Comparison of ENCODE assay signal across 8 mouse cellular contexts in the genomic region with DNA sequence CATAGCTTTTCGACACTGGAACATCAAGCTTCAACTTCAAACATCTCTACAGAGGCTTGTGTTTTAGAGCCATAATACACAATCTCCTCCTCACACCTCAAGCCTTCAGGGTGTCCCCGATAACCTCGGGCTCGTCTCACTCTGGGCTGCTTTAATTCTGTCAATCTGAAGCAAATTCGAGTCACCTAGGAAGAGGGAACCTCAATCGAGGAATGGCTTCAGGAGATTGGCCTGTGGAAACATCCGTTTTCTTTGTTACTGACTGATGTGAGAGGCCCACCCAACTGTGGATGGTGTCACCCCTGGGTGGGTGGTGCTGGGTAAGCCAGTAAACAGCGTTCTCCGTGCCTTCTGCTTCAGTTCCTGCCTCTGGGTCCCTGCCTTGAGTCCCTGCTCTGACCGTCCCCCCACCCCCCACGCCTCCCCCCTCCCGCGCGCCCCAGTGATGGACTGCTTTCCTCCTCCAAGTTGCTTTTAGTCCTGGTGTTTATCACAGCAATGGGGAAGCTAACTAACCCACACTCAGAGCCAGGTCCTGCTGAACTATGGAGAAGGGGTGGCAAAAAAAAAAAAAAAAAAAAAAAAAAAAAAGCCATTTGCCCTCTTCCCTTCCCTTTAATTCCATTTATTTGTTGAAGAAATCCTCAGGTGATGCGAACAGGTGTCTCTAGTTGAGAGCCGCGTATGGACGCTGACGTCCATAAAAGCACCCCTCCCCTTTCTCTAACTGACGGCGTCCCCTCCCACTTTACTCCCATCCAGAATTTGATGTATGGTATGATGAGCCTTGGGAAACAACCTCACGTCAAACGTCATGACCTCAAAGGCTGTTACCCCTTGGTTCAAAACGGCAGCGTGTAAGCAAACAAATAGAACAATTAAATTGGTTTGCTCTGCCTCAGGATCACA. TPM values are rescaled to one million over a fixed set of nuclear protein-coding genes. Genes with fewer than 3 reads are reported as not detected.
A peak's percentile ranks its signal among the peaks of the same experiment; 100 is the strongest.
DNase-seq lines count a peak whose midpoint lies in the region; ATAC-seq and TF ChIP-seq lines count a peak whose summit lies in the region.

No protein-coding gene starts in this region.

- H3K27ac ChIP-seq in heart, embryonic 13.5 days (replicated peaks) = no peak overlapping the region
- peak overlapping the region; percentile 73 for H3K27ac ChIP-seq in MEL (ENCODE audit: control insufficient read depth, low read depth, low read length)
- no peak overlapping the region for H3K27ac ChIP-seq in hindbrain, embryonic 16.5 days (ENCODE audit: low read depth, low read length)
- H3K27ac ChIP-seq in midbrain, embryonic 11.5 days (ENCODE audit: low read depth, low read length) = no peak overlapping the region

- DNase-seq in heart, postnatal 25 days (ENCODE audit: low spot score) = no peak
- peak; percentile 68 for DNase-seq in MEL (ENCODE audit: low read depth, low spot score)
- DNase-seq in midbrain, embryonic 11.5 days (ENCODE audit: low spot score, missing footprints) = peak; percentile 82
- no peak for DNase-seq in urinary bladder, postnatal 10 days (ENCODE audit: low spot score)
- no peak for DNase-seq in spleen, postnatal 4 days (ENCODE audit: low spot score in 2 of 2)
- no peak for DNase-seq in cerebellum, postnatal 25 days

- intact Hi-C loops in heart, postnatal 25 days (cut with DNase I) = loop anchor here (2.0 kb wide), 1 partner anchor 233 kb away; no protein-coding TSS in a partner anchor

- no peaks in the 10 kb centered on the region for H3K9me3 ChIP-seq in heart, embryonic 13.5 days
- no peaks in the 10 kb centered on the region for H3K9me3 ChIP-seq in MEL (replicated peaks; ENCODE audit: insufficient read depth, low read length)
- H3K9me3 ChIP-seq in hindbrain, embryonic 16.5 days (ENCODE audit: control insufficient read depth, low read length) = no peaks in the 10 kb centered on the region
- no peaks in the 10 kb centered on the region for H3K9me3 ChIP-seq in midbrain, embryonic 11.5 days (ENCODE audit: control insufficient read depth, low read length)

- peak overlapping the region; percentile 61; the same call in 1 of the 2 replicates for H3K9ac ChIP-seq in heart, embryonic 13.5 days
- H3K9ac ChIP-seq in MEL (ENCODE audit: control insufficient read depth, low read depth, low read length, poor library complexity, severe bottlenecking) = peak overlapping the region; percentile 67
- peak overlapping the region; percentile 54 for H3K9ac ChIP-seq in hindbrain, embryonic 16.5 days (ENCODE audit: low read depth, low read length)
- H3K9ac ChIP-seq in midbrain, embryonic 11.5 days (ENCODE audit: low read length) = no peak overlapping the region

- peak overlapping the region; percentile 65 for H3K4me2 ChIP-seq in heart, embryonic 13.5 days
- peak overlapping the region; percentile 82 for H3K4me2 ChIP-seq in hindbrain, embryonic 16.5 days (ENCODE audit: low read length)
- peak overlapping the region; percentile 46 for H3K4me2 ChIP-seq in midbrain, embryonic 11.5 days

- 31% methylated on average over 25 of the region's 25 CpGs for WGBS in heart, embryonic 13.5 days
- 31% methylated on average over 25 of the region's 25 CpGs for WGBS in hindbrain, embryonic 16.5 days
- WGBS in midbrain, embryonic 11.5 days = 37% methylated on average over 25 of the region's 25 CpGs

- H3K27me3 ChIP-seq in heart, embryonic 13.5 days (replicated peaks) = no peaks in the 10 kb centered on the region
- no peaks in the 10 kb centered on the region for H3K27me3 ChIP-seq in MEL (ENCODE audit: control insufficient read depth in 1 of 2, insufficient read depth in 2 of 2, low read length in 2 of 2)
- H3K27me3 ChIP-seq in hindbrain, embryonic 16.5 days (replicated peaks; ENCODE audit: control insufficient read depth, insufficient read depth, low read length) = no peaks in the 10 kb centered on the region
- H3K27me3 ChIP-seq in midbrain, embryonic 11.5 days (ENCODE audit: control insufficient read depth, insufficient read depth, low read length) = no peaks in the 10 kb centered on the region

- TF ChIP-seq CTCF in MEL (IDR thresholded peaks at IDR 0.05 in 2 of 3, conservative IDR thresholded peaks at IDR 0.05 in 1 of 3; ENCODE audit: control insufficient read depth in 1 of 3, insufficient read depth in 1 of 3, low read depth in 2 of 3, low read length in 3 of 3, poor library complexity in 1 of 3, severe bottlenecking in 1 of 3) = no peak

- H3K36me3 ChIP-seq in heart, embryonic 13.5 days = no peaks in the 10 kb centered on the region
- peaks cover 0 to 21% of the 10 kb centered on the region in 2 experiments; a peak in 2 of 4 replicates for H3K36me3 ChIP-seq in MEL (ENCODE audit: control insufficient read depth in 1 of 2, insufficient read depth in 2 of 2, low read length in 2 of 2)
- H3K36me3 ChIP-seq in hindbrain, embryonic 16.5 days (ENCODE audit: control insufficient read depth, insufficient read depth, low read length) = no peaks in the 10 kb centered on the region
- no peaks in the 10 kb centered on the region for H3K36me3 ChIP-seq in midbrain, embryonic 11.5 days (ENCODE audit: control insufficient read depth, insufficient read depth, low read length)

- no peak for TF ChIP-seq POLR2A in MEL (IDR thresholded peaks at IDR 0.05; ENCODE audit: control insufficient read depth in 1 of 2, insufficient read depth in 1 of 2, low read depth in 1 of 2, low read length in 2 of 2, poor library complexity in 1 of 2)

- H3K79me2 ChIP-seq in MEL (ENCODE audit: control insufficient read depth, insufficient read depth, low read length, poor library complexity) = no peaks in the 10 kb centered on the region

- peak overlapping the region; percentile 30 for H3K4me3 ChIP-seq in heart, embryonic 13.5 days
- peak overlapping the region; percentile 46 to 71 for H3K4me3 ChIP-seq in MEL (ENCODE audit: control insufficient read depth in 1 of 2, insufficient read depth in 1 of 2, low read depth in 2 of 2, low read length in 2 of 2)
- H3K4me3 ChIP-seq in hindbrain, embryonic 16.5 days (ENCODE audit: low read length) = peak overlapping the region; percentile 46
- peak overlapping the region; percentile 21 for H3K4me3 ChIP-seq in midbrain, embryonic 11.5 days (ENCODE audit: low read depth, low read length)

- no peak for TF ChIP-seq EP300 in MEL (IDR thresholded peaks at IDR 0.05; ENCODE audit: low read depth in 1 of 2, low read length in 2 of 2)

- ATAC-seq in heart, embryonic 13.5 days (ENCODE audit: extremely low read depth, insufficient number of reproducible peaks, low FRiP score, low TSS enrichment) = no peak
- peak; percentile 69 for ATAC-seq in hindbrain, embryonic 16.5 days
- ATAC-seq in midbrain, embryonic 11.5 days (ENCODE audit: low FRiP score) = peak; percentile 25

- TF ChIP-seq RAD21 in MEL (IDR thresholded peaks at IDR 0.05; ENCODE audit: low read depth, low read length) = no peak

- peaks cover 5% of the 10 kb centered on the region for H3K4me1 ChIP-seq in heart, embryonic 13.5 days
- H3K4me1 ChIP-seq in MEL (ENCODE audit: control insufficient read depth in 1 of 2, insufficient read depth in 2 of 2, low read length in 2 of 2) = peaks cover 2 to 25% of the 10 kb centered on the region in 2 experiments; a peak in 3 of 4 replicates
- H3K4me1 ChIP-seq in hindbrain, embryonic 16.5 days (ENCODE audit: control insufficient read depth, insufficient read depth, low read depth, low read length) = no peaks in the 10 kb centered on the region
- H3K4me1 ChIP-seq in midbrain, embryonic 11.5 days (ENCODE audit: control insufficient read depth, insufficient read depth, low read length) = no peaks in the 10 kb centered on the region

TF ChIP-seq in MEL, 35 proteins besides CTCF, POLR2A, EP300 and RAD21:
- TF ChIP-seq ZNF384 (IDR thresholded peaks at IDR 0.05; ENCODE audit: low read depth, low read length) = peak; percentile 55; the same call in 1 of the 2 replicates
- no peak for TF ChIP-seq USF2 (IDR thresholded peaks at IDR 0.05; ENCODE audit: borderline replicate concordance in 1 of 2, insufficient read depth in 1 of 2, low read depth in 1 of 2, low read length in 2 of 2)
- no peak for TF ChIP-seq SIN3A (IDR thresholded peaks at IDR 0.05; ENCODE audit: low read length)
- no peak for TF ChIP-seq MAX (IDR thresholded peaks at IDR 0.05; ENCODE audit: low read length)
- no peak for TF ChIP-seq TCF12 (IDR thresholded peaks at IDR 0.05; ENCODE audit: low read depth, low read length)
- no peak for TF ChIP-seq MYB (IDR thresholded peaks at IDR 0.05; ENCODE audit: low read depth, low read length)
- TF ChIP-seq MYC (IDR thresholded peaks at IDR 0.05; ENCODE audit: low read depth, low read length) = no peak
- TF ChIP-seq TAL1 (IDR thresholded peaks at IDR 0.05; ENCODE audit: low read length) = no peak
- no peak for TF ChIP-seq MAFK (IDR thresholded peaks at IDR 0.05; ENCODE audit: borderline replicate concordance, low read depth, low read length)
- no peak for TF ChIP-seq BHLHE40 (IDR thresholded peaks at IDR 0.05; ENCODE audit: borderline replicate concordance, low read depth, low read length)
- TF ChIP-seq CHD1 (IDR thresholded peaks at IDR 0.05; ENCODE audit: low read depth, low read length) = 0 out of 2 replicates have a peak, but pooled peaks have one; percentile 54

RNA-seq across cellular contexts. Expression of a gene that starts 2.6 kb away (rescaled TPM):
- not detected in 2 replicates for polyA plus RNA-seq in heart, embryonic 13.5 days (2015; fragmentation: Nextera tagmentation; extraction: Ambion mirVana)
- total RNA-seq in heart, postnatal 25 days (2021) = 10 to 100 TPM; 25.5 to 32.1 TPM
- total RNA-seq in MEL (2012; rRNA removed) = 4.7 and 10.3 TPM in 2 replicates
- polyA plus RNA-seq in MEL (2012; ENCODE audit: insufficient read depth in 1 of 2, insufficient read length in 2 of 2, low read depth in 1 of 2, low replicate concordance in 2 of 2, missing spikeins in 1 of 2) = 10 to 100 TPM in 1 of 2 experiments, not detected in 1; 10.8 TPM
- polyA plus RNA-seq in hindbrain, embryonic 16.5 days (2015; fragmentation: Nextera tagmentation; extraction: Ambion mirVana) = 0.89 and 0.95 TPM in 2 replicates
- 0.12 and 0.15 TPM in 2 replicates for polyA plus RNA-seq in midbrain, embryonic 11.5 days (2014; fragmentation: Nextera tagmentation; extraction: Ambion mirVana)

RNA-seq across cellular contexts. Expression of a gene that starts 32.4 kb away (rescaled TPM):
- polyA plus RNA-seq in heart, embryonic 13.5 days (2015; fragmentation: Nextera tagmentation; extraction: Ambion mirVana) = 0.36 and 0.44 TPM in 2 replicates
- not detected for total RNA-seq in heart, postnatal 25 days (2021)
- not detected in 2 replicates for total RNA-seq in MEL (2012; rRNA removed)
- polyA plus RNA-seq in MEL (2012; ENCODE audit: insufficient read depth in 1 of 2, insufficient read length in 2 of 2, low read depth in 1 of 2, low replicate concordance in 2 of 2, missing spikeins in 1 of 2) = not detected
- 0.55 and 0.68 TPM in 2 replicates for polyA plus RNA-seq in hindbrain, embryonic 16.5 days (2015; fragmentation: Nextera tagmentation; extraction: Ambion mirVana)
- not detected in 2 replicates for polyA plus RNA-seq in midbrain, embryonic 11.5 days (2014; fragmentation: Nextera tagmentation; extraction: Ambion mirVana)

Comparison
In these comparisons a context has a peak if more than half of its experiments do, and no peak if none do; other contexts are left out.
1. DNase-seq: peak in MEL (single experiment) and midbrain, embryonic 11.5 days (single experiment); none in heart, postnatal 25 days (single experiment), urinary bladder, postnatal 10 days (single experiment), spleen, postnatal 4 days (0 of 2) and cerebellum, postnatal 25 days (0 of 2).
2. Peak in every context shown above with its lines, with median percentiles within 50 percentile points of each other: H3K4me2 ChIP-seq and H3K4me3 ChIP-seq.